Mouse (Mus musculus): ENCODE data around the gene Bricd5. TPM values are rescaled to one million over a fixed set of nuclear protein-coding genes. Genes with fewer than 3 reads are reported as not detected.

The Bricd5 gene
- polyA plus RNA-seq, 1 experiment from 2014 or later: not detected

DNA sequence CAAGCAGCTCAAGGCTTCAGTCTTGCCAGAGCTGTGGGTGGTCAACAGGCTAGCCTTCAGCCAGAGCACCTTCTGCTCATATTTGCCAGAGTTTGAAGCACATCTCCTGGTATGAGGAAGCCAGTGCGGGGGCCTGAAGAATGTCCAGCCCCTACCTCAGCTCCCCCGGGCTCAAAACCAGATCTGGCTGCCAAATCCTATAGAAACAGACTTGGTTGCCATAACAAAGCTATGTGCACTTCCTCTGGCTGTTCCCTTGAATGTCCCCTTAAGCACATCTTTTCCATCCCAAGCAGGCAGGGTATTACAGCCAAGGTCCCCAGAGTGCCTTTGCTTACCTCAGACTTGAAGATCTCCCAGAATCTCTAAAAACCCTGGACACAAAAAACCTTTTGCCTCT lies 51.0 kb downstream of the Bricd5 start:
- DNase-seq (ENCODE audit: low spot score): no peak

Other genes starting within 250 kb of the Bricd5 start
- 63.0 and 74.3 TPM in 2 replicates for gene Ccnf, start 222.4 kb upstream of the Bricd5 start, polyA plus RNA-seq (2015; fragmentation: Nextera tagmentation; extraction: Ambion mirVana)
- not detected in 2 replicates for gene Abca17, start 122.8 kb upstream of the Bricd5 start, polyA plus RNA-seq (2015; fragmentation: Nextera tagmentation; extraction: Ambion mirVana)
- gene Abca3, start 121.9 kb upstream of the Bricd5 start, polyA plus RNA-seq (2015; fragmentation: Nextera tagmentation; extraction: Ambion mirVana): 5.6 and 8.1 TPM in 2 replicates
- 232 and 240 TPM in 2 replicates for gene Rnps1, start 59.3 kb upstream of the Bricd5 start, polyA plus RNA-seq (2015; fragmentation: Nextera tagmentation; extraction: Ambion mirVana)
- 23.2 and 31.3 TPM in 2 replicates for gene Eci1, start 47.2 kb upstream of the Bricd5 start, polyA plus RNA-seq (2015; fragmentation: Nextera tagmentation; extraction: Ambion mirVana)
- 1.7 and 1.9 TPM in 2 replicates for gene Dnase1l2, start 30.8 kb upstream of the Bricd5 start, polyA plus RNA-seq (2015; fragmentation: Nextera tagmentation; extraction: Ambion mirVana)
- 12.2 and 24.5 TPM in 2 replicates for gene E4f1, start 3.6 kb upstream of the Bricd5 start, polyA plus RNA-seq (2015; fragmentation: Nextera tagmentation; extraction: Ambion mirVana)
- 55.7 and 57.4 TPM in 2 replicates for gene Pgp, start 3.5 kb upstream of the Bricd5 start, polyA plus RNA-seq (2015; fragmentation: Nextera tagmentation; extraction: Ambion mirVana)
- 18.6 and 19.2 TPM in 2 replicates for gene Mlst8, start 5.2 kb downstream of the Bricd5 start, polyA plus RNA-seq (2015; fragmentation: Nextera tagmentation; extraction: Ambion mirVana)
- gene Caskin1, start 14.7 kb downstream of the Bricd5 start, polyA plus RNA-seq (2015; fragmentation: Nextera tagmentation; extraction: Ambion mirVana): 0.10 and 0.19 TPM in 2 replicates
- 59.9 and 64.3 TPM in 2 replicates for gene Traf7, start 54.1 kb downstream of the Bricd5 start, polyA plus RNA-seq (2015; fragmentation: Nextera tagmentation; extraction: Ambion mirVana)
- gene Rab26, start 60.3 kb downstream of the Bricd5 start, polyA plus RNA-seq (2015; fragmentation: Nextera tagmentation; extraction: Ambion mirVana): 1.5 and 2.4 TPM in 2 replicates
- 4.6 and 6.4 TPM in 2 replicates for gene Pkd1, start 76.0 kb downstream of the Bricd5 start, polyA plus RNA-seq (2015; fragmentation: Nextera tagmentation; extraction: Ambion mirVana)
- gene Tsc2, start 158.7 kb downstream of the Bricd5 start, polyA plus RNA-seq (2015; fragmentation: Nextera tagmentation; extraction: Ambion mirVana): 25.0 and 26.0 TPM in 2 replicates
- gene Nthl1, start 158.8 kb downstream of the Bricd5 start, polyA plus RNA-seq (2015; fragmentation: Nextera tagmentation; extraction: Ambion mirVana): 8.2 and 10.4 TPM in 2 replicates
- 11.3 and 11.9 TPM in 2 replicates for gene Slc9a3r2, start 176.4 kb downstream of the Bricd5 start, polyA plus RNA-seq (2015; fragmentation: Nextera tagmentation; extraction: Ambion mirVana)
- 0.21 TPM in 1 of 2 replicates, not detected in the other for gene Npw, start 184.6 kb downstream of the Bricd5 start, polyA plus RNA-seq (2015; fragmentation: Nextera tagmentation; extraction: Ambion mirVana)
- 11.6 and 14.5 TPM in 2 replicates for gene Zfp598, start 195.8 kb downstream of the Bricd5 start, polyA plus RNA-seq (2015; fragmentation: Nextera tagmentation; extraction: Ambion mirVana)
- gene Syngr3, start 216.1 kb downstream of the Bricd5 start, polyA plus RNA-seq (2015; fragmentation: Nextera tagmentation; extraction: Ambion mirVana): 0.09 and 0.13 TPM in 2 replicates
- gene Gfer, start 222.3 kb downstream of the Bricd5 start, polyA plus RNA-seq (2015; fragmentation: Nextera tagmentation; extraction: Ambion mirVana): 36.0 and 36.2 TPM in 2 replicates
- gene Noxo1, start 222.3 kb downstream of the Bricd5 start, polyA plus RNA-seq (2015; fragmentation: Nextera tagmentation; extraction: Ambion mirVana): 2.3 and 3.0 TPM in 2 replicates
- gene Tbl3, start 233.8 kb downstream of the Bricd5 start, polyA plus RNA-seq (2015; fragmentation: Nextera tagmentation; extraction: Ambion mirVana): 65.9 TPM in 2 replicates
- 0.13 TPM in 1 of 2 replicates, not detected in the other for gene Rnf151, start 244.2 kb downstream of the Bricd5 start, polyA plus RNA-seq (2015; fragmentation: Nextera tagmentation; extraction: Ambion mirVana)
- 1,372 and 1,374 TPM in 2 replicates for gene Rps2, start 244.2 kb downstream of the Bricd5 start, polyA plus RNA-seq (2015; fragmentation: Nextera tagmentation; extraction: Ambion mirVana)

Measured in thymus, postnatal 0 days (tissue).